Mouse (Mus musculus): Measurements from ENCODE around the gene Tmem59l. TPM values are rescaled to one million over a fixed set of nuclear protein-coding genes. Genes with fewer than 3 reads are reported as not detected.
A peak's percentile ranks its signal among the peaks of the same experiment; 100 is the strongest.

Gene Tmem59l
- polyA plus RNA-seq, 1 experiment from 2014 or later: 78.8 TPM

DNA sequence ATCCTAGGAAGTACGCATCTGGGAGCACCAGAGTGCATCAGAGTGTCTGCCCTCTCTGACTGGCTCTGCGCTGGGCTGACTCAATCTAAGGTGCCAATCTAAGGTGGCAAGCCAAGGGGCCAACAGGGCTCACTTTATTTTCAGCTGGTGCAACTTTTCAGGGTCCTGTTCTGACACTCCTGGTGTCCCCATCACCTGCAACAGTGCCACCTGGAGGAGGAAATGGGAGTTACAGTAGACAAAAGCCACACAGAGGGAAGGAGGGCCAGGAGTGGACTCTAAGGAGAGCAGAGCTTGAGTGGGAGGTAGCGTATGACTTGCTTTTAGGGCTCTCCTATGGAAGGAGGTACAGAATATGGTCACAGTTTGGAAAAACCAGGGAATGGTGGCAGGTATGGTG, 17.7 kb upstream of the Tmem59l start:
- Histone ChIP-seq H3K36me3 (peaks cover 32% of the 10 kb centered on the region), H3K9me3 (no peaks in the 10 kb centered on the region), H3K4me3 (peak overlapping the region; percentile 69; the same call in 1 of the 2 replicates), H3K27ac (no peak overlapping the region), H3K4me2 (peak overlapping the region; percentile 85; the same call in 1 of the 2 replicates), H3K9ac (0 out of 2 replicates have a peak overlapping the region, but pooled peaks have one; percentile 89), H3K4me1 (replicated peaks) (peaks cover 68% of the 10 kb centered on the region), H3K27me3 (peaks cover 46% of the 10 kb centered on the region)
- 76% methylated on average over 3 of the region's 3 CpGs for WGBS
- no peak for ATAC-seq (ENCODE audit: low FRiP score)

DNA sequence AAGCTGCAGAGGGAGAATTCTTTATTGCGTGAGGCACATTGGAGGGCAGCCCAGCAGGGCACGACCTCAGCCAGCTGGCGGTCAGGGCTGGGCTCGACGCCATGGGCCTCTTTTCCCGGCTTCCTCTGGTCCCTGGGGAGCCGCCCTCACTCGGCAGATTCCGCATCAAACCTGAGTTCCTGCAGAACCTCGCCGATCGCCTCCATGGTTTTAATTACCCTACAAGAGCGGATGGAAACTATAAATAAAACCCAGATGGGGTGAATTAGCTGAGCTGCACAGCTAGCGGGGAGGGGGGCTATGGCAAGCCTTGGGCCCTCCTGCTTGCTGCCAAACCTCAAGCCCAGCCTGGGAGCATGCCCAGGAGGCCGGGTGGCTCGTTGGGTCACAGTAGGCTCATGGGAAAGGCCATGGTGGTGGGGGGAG, 17.1 kb upstream of the Tmem59l start:
- ATAC-seq (ENCODE audit: low FRiP score): no peak
- peak overlapping the region; percentile 40 for H3K9ac ChIP-seq
- H3K4me2 ChIP-seq: no peak overlapping the region
- peaks cover 51% of the 10 kb centered on the region for H3K27me3 ChIP-seq
- H3K36me3 ChIP-seq: peaks cover 32% of the 10 kb centered on the region
- no peak overlapping the region for H3K4me3 ChIP-seq
- peaks cover 64% of the 10 kb centered on the region for H3K4me1 ChIP-seq (replicated peaks)
- no peaks in the 10 kb centered on the region for H3K9me3 ChIP-seq
- no peak overlapping the region; the same call in 1 of the 2 replicates for H3K27ac ChIP-seq
- 51% methylated on average over 16 of the region's 16 CpGs for WGBS

DNA sequence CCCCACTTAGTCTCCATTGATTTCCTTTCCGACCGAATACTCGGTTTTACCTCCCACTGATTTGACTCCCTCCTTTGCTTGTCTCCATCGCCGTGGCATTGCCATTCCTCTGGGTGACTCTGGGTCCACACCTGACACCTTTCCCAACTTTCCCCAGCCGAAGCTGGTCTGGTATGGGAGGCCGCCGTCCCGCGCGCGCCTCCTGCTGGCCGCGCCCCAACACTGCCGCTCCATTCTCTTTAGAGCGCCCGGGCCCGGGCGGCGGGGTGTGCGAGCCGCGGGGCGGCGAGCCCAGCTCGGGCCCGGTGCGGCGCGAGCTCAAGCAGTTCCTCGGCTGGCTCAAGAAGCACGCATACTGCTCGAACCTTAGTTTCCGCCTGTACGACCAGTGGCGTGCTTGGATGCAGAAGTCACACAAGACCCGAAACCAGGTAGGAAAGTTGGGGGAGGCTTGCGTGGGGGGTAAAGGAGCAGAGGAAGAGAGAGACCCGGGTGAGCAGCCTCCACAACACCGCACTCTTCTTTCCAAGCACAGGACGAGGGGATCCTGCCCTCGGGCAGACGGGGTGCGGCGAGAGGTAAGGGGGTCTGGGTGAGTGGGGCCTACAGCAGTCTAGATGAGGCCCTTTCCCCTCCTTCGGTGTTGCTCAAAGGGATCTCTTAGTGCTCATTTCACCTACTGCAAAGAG, 16.0 kb upstream of the Tmem59l start:
- Histone ChIP-seq H3K9ac (peak overlapping the region; percentile 3; the same call in 1 of the 2 replicates), H3K4me2 (peak overlapping the region; percentile 19; the same call in 1 of the 2 replicates), H3K9me3 (no peaks in the 10 kb centered on the region), H3K36me3 (peaks cover 24% of the 10 kb centered on the region), H3K27ac (no peak overlapping the region), H3K4me1 (replicated peaks) (peaks cover 55% of the 10 kb centered on the region), H3K27me3 (peaks cover 62% of the 10 kb centered on the region), H3K4me3 (peak overlapping the region; percentile 12; the same call in 1 of the 2 replicates)
- ATAC-seq (ENCODE audit: low FRiP score): no peak
- WGBS: 12% methylated on average over 46 of the region's 46 CpGs

- no peak overlapping the region for H3K27ac ChIP-seq
- no peak overlapping the region for H3K4me3 ChIP-seq
- 30% methylated on average over 12 of the region's 12 CpGs for WGBS
- no peak overlapping the region for H3K4me2 ChIP-seq
- peaks cover 55% of the 10 kb centered on the region for H3K4me1 ChIP-seq (replicated peaks)
- peaks cover 18% of the 10 kb centered on the region for H3K36me3 ChIP-seq
- peaks cover 69% of the 10 kb centered on the region for H3K27me3 ChIP-seq
- H3K9me3 ChIP-seq: no peaks in the 10 kb centered on the region
- ATAC-seq (ENCODE audit: low FRiP score): no peak
- H3K9ac ChIP-seq: no peak overlapping the region
These were observed 15.4 kb upstream of the Tmem59l start for GRCm38 (mm10) chr8:70502540-70502939.

DNA sequence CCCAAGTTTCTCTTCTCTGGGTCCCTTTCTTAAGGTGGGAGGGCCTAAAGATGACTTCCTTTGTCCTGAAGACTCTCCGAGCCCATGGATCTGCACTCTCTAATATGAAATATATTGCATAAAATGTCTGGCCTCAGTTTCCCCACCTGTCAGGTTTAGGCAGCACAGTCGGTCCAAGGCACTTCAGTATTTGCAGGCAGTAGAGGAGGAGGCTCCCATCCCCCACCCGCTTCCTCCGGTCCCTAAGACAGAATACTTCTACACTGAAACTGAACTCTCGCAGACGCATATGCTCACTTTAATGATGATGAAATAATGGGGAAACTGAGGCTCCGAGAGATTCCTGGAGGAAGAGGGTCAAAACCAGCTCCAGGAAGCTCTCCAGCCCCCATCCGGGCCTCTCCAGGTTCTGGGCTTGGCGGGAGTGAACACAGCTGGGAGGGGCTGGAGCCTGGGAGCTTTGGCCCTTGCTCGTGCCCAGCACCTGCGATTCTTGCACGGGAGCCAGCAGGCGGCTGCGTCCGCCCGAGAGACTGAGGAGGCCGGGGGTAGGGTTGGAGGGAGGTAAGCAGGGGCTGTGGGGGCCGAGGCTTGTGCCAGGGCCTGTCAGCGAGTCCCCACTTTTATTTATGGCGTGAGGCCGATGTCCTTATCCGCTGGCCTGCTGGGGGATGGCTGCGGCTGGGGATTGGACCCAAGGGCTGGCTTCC, 14.8 kb upstream of the Tmem59l start:
- Histone ChIP-seq H3K4me3 (0 out of 2 replicates have a peak overlapping the region, but pooled peaks have one; percentile 3), H3K27ac (no peak overlapping the region), H3K9me3 (no peaks in the 10 kb centered on the region), H3K4me1 (replicated peaks) (peaks cover 53% of the 10 kb centered on the region), H3K9ac (peak overlapping the region; percentile 51; the same call in 1 of the 2 replicates), H3K4me2 (peak overlapping the region; percentile 21; the same call in 1 of the 2 replicates), H3K27me3 (peaks cover 75% of the 10 kb centered on the region), H3K36me3 (peaks cover 12% of the 10 kb centered on the region)
- WGBS: 11% methylated on average over 23 of the region's 23 CpGs
- no peak for ATAC-seq (ENCODE audit: low FRiP score)

DNA sequence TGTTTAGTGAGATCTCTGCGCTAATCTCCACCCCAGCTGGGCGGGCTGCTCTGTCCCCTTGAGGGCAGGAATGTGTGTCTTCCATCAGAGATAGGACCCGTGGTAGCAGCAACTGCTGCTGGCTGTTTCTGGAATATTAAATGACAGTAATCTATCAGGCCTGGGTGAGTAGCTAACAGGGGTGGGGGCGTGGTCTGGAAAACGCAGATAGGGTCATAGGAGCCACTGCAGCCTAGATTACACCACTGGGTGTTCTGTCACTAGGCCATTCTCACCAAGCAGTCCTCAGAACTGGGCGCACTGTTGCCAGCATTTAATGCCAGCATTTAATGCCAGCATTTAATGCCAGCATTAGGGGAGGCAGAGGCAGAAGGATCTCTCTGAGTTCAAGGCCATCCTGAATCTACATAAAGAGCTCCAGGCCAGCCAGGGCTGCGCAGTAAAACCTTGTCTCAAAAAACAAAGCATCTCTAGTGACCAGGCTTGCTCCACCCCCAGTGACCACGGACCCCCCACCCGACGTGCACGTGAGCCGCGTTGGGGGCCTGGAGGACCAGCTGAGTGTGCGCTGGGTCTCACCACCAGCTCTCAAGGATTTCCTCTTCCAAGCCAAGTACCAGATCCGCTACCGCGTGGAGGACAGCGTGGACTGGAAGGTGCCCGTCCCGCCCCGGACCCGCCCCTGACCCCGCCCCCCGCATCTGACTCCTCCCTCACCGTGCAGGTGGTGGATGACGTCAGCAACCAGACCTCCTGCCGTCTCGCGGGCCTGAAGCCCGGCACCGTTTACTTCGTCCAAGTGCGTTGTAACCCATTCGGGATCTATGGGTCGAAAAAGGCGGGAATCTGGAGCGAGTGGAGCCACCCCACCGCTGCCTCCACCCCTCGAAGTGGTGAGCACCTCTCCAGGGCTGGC, 13.5 kb upstream of the Tmem59l start:
- Histone ChIP-seq H3K4me3 (peak overlapping the region; percentile 15), H3K27me3 (peaks cover 88% of the 10 kb centered on the region), H3K9ac (no peak overlapping the region), H3K27ac (no peak overlapping the region), H3K9me3 (no peaks in the 10 kb centered on the region), H3K36me3 (peaks cover 11% of the 10 kb centered on the region; the same call in 1 of the 2 replicates), H3K4me2 (peak overlapping the region; percentile 26), H3K4me1 (replicated peaks) (peaks cover 48% of the 10 kb centered on the region)
- no peak for ATAC-seq (ENCODE audit: low FRiP score)
- WGBS: 6% methylated on average over 39 of the region's 39 CpGs

GRCm38 (mm10) chr8:70495771-70496062, 8.6 kb upstream of the Tmem59l start:
- Histone ChIP-seq H3K4me1 (replicated peaks) (peaks cover 38% of the 10 kb centered on the region), H3K4me3 (peak overlapping the region; percentile 12; the same call in 1 of the 2 replicates), H3K27ac (no peak overlapping the region), H3K9ac (0 out of 2 replicates have a peak overlapping the region, but pooled peaks have one; percentile 43), H3K27me3 (peaks cover 100% of the 10 kb centered on the region), H3K9me3 (no peaks in the 10 kb centered on the region), H3K36me3 (no peaks in the 10 kb centered on the region), H3K4me2 (peak overlapping the region; percentile 17; the same call in 1 of the 2 replicates)
- no peak for ATAC-seq (ENCODE audit: low FRiP score)
- WGBS: 5% methylated on average over 12 of the region's 12 CpGs

DNA sequence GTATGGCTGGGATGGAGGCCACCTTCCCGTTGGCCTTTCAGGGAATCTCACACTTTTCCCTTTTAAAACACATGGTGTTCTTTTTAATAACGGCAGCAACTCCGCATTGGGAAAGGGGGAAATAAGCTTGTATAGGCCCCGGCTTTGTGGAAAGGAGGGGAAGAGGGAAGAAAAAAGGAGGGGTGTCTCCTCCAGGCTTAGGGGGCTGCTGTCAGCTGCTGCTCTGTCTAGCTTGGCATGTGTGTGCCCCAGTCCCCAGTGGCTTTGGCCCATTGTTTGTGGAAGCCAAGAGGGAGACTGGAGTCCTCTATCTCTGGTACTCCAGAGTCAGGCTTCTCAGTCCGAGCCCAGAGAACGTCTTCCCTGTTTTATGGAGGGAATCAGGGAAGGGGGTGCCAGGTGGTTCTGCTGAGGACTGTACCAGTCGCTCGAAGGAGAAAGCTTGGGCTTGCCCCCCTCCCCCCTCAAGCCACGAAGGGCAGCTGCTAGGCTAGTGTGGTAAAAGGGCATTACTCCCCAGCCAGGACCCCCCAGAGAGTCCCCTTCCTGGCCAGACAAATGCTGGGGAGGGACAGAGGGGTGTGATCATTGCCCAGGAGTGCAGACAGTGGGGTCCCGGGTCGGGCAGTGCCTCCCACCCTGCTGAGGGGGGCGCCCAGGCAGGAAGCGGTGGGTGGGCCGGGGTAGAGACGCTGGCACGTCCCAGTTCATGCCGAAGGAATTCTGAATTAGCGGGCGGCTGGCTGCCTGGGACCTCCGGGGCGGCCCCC, 8.0 kb upstream of the Tmem59l start:
- ATAC-seq (ENCODE audit: low FRiP score): peak; percentile 29; the same call in 1 of the 2 replicates
- Histone ChIP-seq H3K9ac (0 out of 2 replicates have a peak overlapping the region, but pooled peaks have one; percentile 43), H3K27ac (no peak overlapping the region), H3K4me1 (replicated peaks) (peaks cover 38% of the 10 kb centered on the region), H3K27me3 (peaks cover 100% of the 10 kb centered on the region), H3K4me3 (peak overlapping the region; percentile 12), H3K36me3 (no peaks in the 10 kb centered on the region), H3K4me2 (peak overlapping the region; percentile 17; the same call in 1 of the 2 replicates), H3K9me3 (no peaks in the 10 kb centered on the region)
- WGBS: 3% methylated on average over 21 of the region's 21 CpGs

- Histone ChIP-seq H3K4me3 (peak overlapping the region; percentile 38), H3K4me1 (replicated peaks) (peaks cover 41% of the 10 kb centered on the region), H3K27ac (no peak overlapping the region), H3K4me2 (peak overlapping the region; percentile 58), H3K27me3 (peaks cover 100% of the 10 kb centered on the region), H3K9ac (no peak overlapping the region), H3K9me3 (no peaks in the 10 kb centered on the region), H3K36me3 (no peaks in the 10 kb centered on the region)
- 2% methylated on average over 28 of the region's 28 CpGs for WGBS
- no peak for ATAC-seq (ENCODE audit: low FRiP score)
These were observed 7.3 kb upstream of the Tmem59l start for GRCm38 (mm10) chr8:70494416-70494945.

GRCm38 (mm10) chr8:70493692-70494415, 6.7 kb upstream of the Tmem59l start:
- Histone ChIP-seq H3K4me1 (replicated peaks) (peaks cover 47% of the 10 kb centered on the region), H3K36me3 (no peaks in the 10 kb centered on the region), H3K9me3 (no peaks in the 10 kb centered on the region), H3K9ac (no peak overlapping the region; the same call in 1 of the 2 replicates), H3K4me2 (peak overlapping the region; percentile 58), H3K27me3 (peaks cover 100% of the 10 kb centered on the region), H3K27ac (no peak overlapping the region), H3K4me3 (peak overlapping the region; percentile 38)
- ATAC-seq (ENCODE audit: low FRiP score): no peak
- 2% methylated on average over 47 of the region's 47 CpGs for WGBS

Data from hindbrain, embryonic 13.5 days (tissue).